ENCODE assay signal across 15 mouse cellular contexts in genomic region chr9:50865803-50866202, GRCm38 (mm10). TPM values are rescaled to one million over a fixed set of nuclear protein-coding genes. Genes with fewer than 3 reads are reported as not detected.
DNase-seq lines count a peak whose midpoint lies in the region; ATAC-seq and TF ChIP-seq lines count a peak whose summit lies in the region.
"Had no signal": no experiment of that assay in that cellular context is flagged by ENCODE, and none has a peak within 500 bp of the region (broad histone marks: within the 10 kb centered on the region; RNA-seq: fewer than 3 reads in every experiment).

No protein-coding gene starts in this region.

- no peak overlapping the region for H3K9ac ChIP-seq in heart, postnatal 0 days (replicated peaks; ENCODE audit: low read depth, low read length)
- H3K9ac ChIP-seq in forebrain, postnatal 0 days = no peak overlapping the region
- H3K9ac ChIP-seq: hindbrain, embryonic 13.5 days; limb, embryonic 12.5 days had no signal

- no peak for TF ChIP-seq CTCF in heart, postnatal 0 days (IDR thresholded peaks at IDR 0.05; ENCODE audit: low read depth)
- TF ChIP-seq CTCF in forebrain, postnatal 0 days (IDR thresholded peaks at IDR 0.05; ENCODE audit: low read depth) = no peak

- TF ChIP-seq EP300 in heart, postnatal 0 days (IDR thresholded peaks at IDR 0.05; ENCODE audit: low read depth) = no peak

- no peak for DNase-seq in heart, postnatal 0 days (ENCODE audit: low spot score)
- no peak for DNase-seq in heart, adult 18-20 months
- peak; percentile 55 for DNase-seq in T-cell, adult 2 months (ENCODE audit: low spot score)
- DNase-seq in thymus, postnatal 10 days (ENCODE audit: low spot score in 2 of 2) = peak; percentile 19 to 39
- DNase-seq in cerebellum, adult 9-11 months = no peak
- no peak for DNase-seq in forebrain, postnatal 0 days
- DNase-seq in B cell, adult 2 months = no peak
- DNase-seq: adrenal gland, postnatal 14 days; gastrocnemius, adult 2 months; kidney, adult 18-20 months; kidney, postnatal 4 days had no signal

- H3K36me3 ChIP-seq in heart, postnatal 0 days (replicated peaks; ENCODE audit: control insufficient read depth, insufficient read depth, low read length) = peaks cover 69% of the 10 kb centered on the region
- peaks cover 58% of the 10 kb centered on the region for H3K36me3 ChIP-seq in forebrain, postnatal 0 days (ENCODE audit: insufficient read depth)

- WGBS in heart, postnatal 0 days = 63% methylated on average over 8 of the region's 8 CpGs
- WGBS in forebrain, postnatal 0 days = 66% methylated on average over 8 of the region's 8 CpGs

- no peak overlapping the region for H3K4me3 ChIP-seq in heart, postnatal 0 days (ENCODE audit: low read depth, low read length)
- H3K4me3 ChIP-seq in forebrain, postnatal 0 days (ENCODE audit: low read depth, low read length) = no peak overlapping the region
- H3K4me3 ChIP-seq: gastrocnemius, adult 2 months; hindbrain, embryonic 13.5 days; limb, embryonic 12.5 days had no signal

- peaks cover 14% of the 10 kb centered on the region for H3K4me1 ChIP-seq in heart, postnatal 0 days (ENCODE audit: control insufficient read depth, insufficient read depth)
- no peaks in the 10 kb centered on the region for H3K4me1 ChIP-seq in forebrain, postnatal 0 days (ENCODE audit: insufficient read depth)
- H3K4me1 ChIP-seq: hindbrain, embryonic 13.5 days; limb, embryonic 12.5 days had no signal

- no peak for ATAC-seq in heart, postnatal 0 days (ENCODE audit: insufficient read depth, low read depth)
- ATAC-seq in megakaryocyte, adult 5-6 weeks (ENCODE audit: poor library complexity, severe bottlenecking) = peak; percentile 97
- no peak for ATAC-seq in forebrain, postnatal 0 days
- ATAC-seq: forebrain, embryonic 14.5 days had no signal

- H3K27ac ChIP-seq in heart, postnatal 0 days (ENCODE audit: low read depth) = peak overlapping the region; percentile 90; the same call in 1 of the 2 replicates
- H3K27ac ChIP-seq in forebrain, postnatal 0 days (ENCODE audit: low read depth, low read length) = no peak overlapping the region
- H3K27ac ChIP-seq: gastrocnemius, adult 2 months; hindbrain, embryonic 13.5 days; limb, embryonic 12.5 days had no signal

- no peaks in the 10 kb centered on the region for H3K27me3 ChIP-seq in heart, postnatal 0 days (ENCODE audit: control insufficient read depth, insufficient read depth, low read length)
- H3K27me3 ChIP-seq in forebrain, postnatal 0 days (ENCODE audit: insufficient read depth, low read length) = no peaks in the 10 kb centered on the region
- H3K27me3 ChIP-seq: hindbrain, embryonic 13.5 days; limb, embryonic 12.5 days had no signal

- H3K9me3 ChIP-seq in heart, postnatal 0 days (replicated peaks; ENCODE audit: control insufficient read depth, low read length) = no peaks in the 10 kb centered on the region
- no peaks in the 10 kb centered on the region for H3K9me3 ChIP-seq in forebrain, postnatal 0 days (ENCODE audit: low read length)
- H3K9me3 ChIP-seq: hindbrain, embryonic 13.5 days; limb, embryonic 12.5 days had no signal

- H3K4me2 ChIP-seq in heart, postnatal 0 days (ENCODE audit: low read depth, low read length) = no peak overlapping the region
- H3K4me2 ChIP-seq in forebrain, postnatal 0 days (ENCODE audit: low read depth) = no peak overlapping the region
- H3K4me2 ChIP-seq: hindbrain, embryonic 13.5 days; limb, embryonic 12.5 days had no signal

RNA-seq across cellular contexts. Expression of gene Ppp2r1b, which starts 20.7 kb away (rescaled TPM):
- 7.5 and 15.3 TPM in 2 replicates for total RNA-seq in heart, postnatal 0 days (2014; rRNA removed; ENCODE audit: low replicate concordance)
- 15.3 and 17.8 TPM in 2 replicates for polyA plus RNA-seq in heart, postnatal 0 days (2015; fragmentation: Nextera tagmentation; extraction: Ambion mirVana)
- 10 to 100 TPM; 10.6 to 11.3 TPM for total RNA-seq in heart, adult 18-20 months (2021)
- total RNA-seq in megakaryocyte, adult 5-6 weeks (2015) = 17.8 and 18.7 TPM in 2 replicates
- total RNA-seq in megakaryocyte, adult 5-6 weeks (2017) = 24.0 and 26.6 TPM in 2 replicates
- total RNA-seq in forebrain, postnatal 0 days (2014; rRNA removed) = 15.2 and 26.0 TPM in 2 replicates
- polyA plus RNA-seq in forebrain, postnatal 0 days (2015; fragmentation: Nextera tagmentation; extraction: Ambion mirVana) = 26.1 and 29.8 TPM in 2 replicates

Comparison
In these comparisons a context has a peak if more than half of its experiments do, and no peak if none do; other contexts are left out.
1. DNase-seq: peak in T-cell, adult 2 months (single experiment) and thymus, postnatal 10 days (2 of 2); none in heart, postnatal 0 days (single experiment), heart, adult 18-20 months (0 of 2), cerebellum, adult 9-11 months (single experiment), forebrain, postnatal 0 days (single experiment) and B cell, adult 2 months (0 of 2).